Comparison of ENCODE assay signal across 12 mouse cellular contexts in the genomic region with DNA sequence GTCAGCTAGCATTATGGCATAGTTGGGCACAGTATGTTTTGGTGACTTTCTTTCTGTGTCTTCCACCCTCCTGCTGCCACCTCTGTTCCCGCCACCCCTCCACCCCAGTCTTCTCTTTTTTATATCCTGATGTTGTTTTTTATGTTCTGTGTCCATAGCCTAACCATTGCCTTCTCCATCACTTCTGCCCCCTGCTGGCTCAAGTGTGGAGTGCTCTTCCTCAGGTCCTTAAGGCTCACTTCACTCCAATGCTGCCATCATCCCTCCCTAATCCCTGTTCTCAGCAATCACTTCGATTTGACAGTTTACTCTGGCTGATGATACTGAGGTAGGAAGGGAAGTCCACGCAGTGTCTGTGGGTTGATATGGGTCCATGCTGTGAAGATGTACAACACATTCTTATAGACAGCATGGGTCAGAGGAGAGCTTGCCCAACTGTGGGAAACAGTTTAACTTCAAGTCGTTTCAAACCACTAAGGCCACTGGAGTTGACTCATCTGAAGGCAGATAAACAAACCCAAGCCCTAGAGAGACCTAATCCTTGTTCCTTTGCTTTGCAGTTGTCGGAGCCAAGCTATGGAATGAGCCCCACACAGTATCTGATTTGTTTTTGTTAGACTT. TPM values are rescaled to one million over a fixed set of nuclear protein-coding genes. Genes with fewer than 3 reads are reported as not detected.
DNase-seq lines count a peak whose midpoint lies in the region; ATAC-seq and TF ChIP-seq lines count a peak whose summit lies in the region.
"Had no signal": no experiment of that assay in that cellular context is flagged by ENCODE, and none has a peak within 500 bp of the region (broad histone marks: within the 10 kb centered on the region; RNA-seq: fewer than 3 reads in every experiment).

No protein-coding gene starts in this region.

- H3K36me3 ChIP-seq in forebrain, postnatal 0 days (ENCODE audit: insufficient read depth) = peaks cover 35% of the 10 kb centered on the region
- peaks cover 38% of the 10 kb centered on the region for H3K36me3 ChIP-seq in forebrain, embryonic 13.5 days (ENCODE audit: poor library complexity, severe bottlenecking)
- no peaks in the 10 kb centered on the region for H3K36me3 ChIP-seq in liver, postnatal 0 days (replicated peaks; ENCODE audit: insufficient read depth, low read length)
- no peaks in the 10 kb centered on the region for H3K36me3 ChIP-seq in liver, embryonic 12.5 days
- no peaks in the 10 kb centered on the region for H3K36me3 ChIP-seq in ES-Bruce4 (ENCODE audit: control insufficient read depth, insufficient read depth, low read length, poor library complexity, severe bottlenecking)

- no peak overlapping the region for H3K4me3 ChIP-seq in forebrain, postnatal 0 days (ENCODE audit: low read depth, low read length)
- H3K4me3 ChIP-seq in forebrain, embryonic 13.5 days = no peak overlapping the region
- no peak overlapping the region for H3K4me3 ChIP-seq in liver, postnatal 0 days (ENCODE audit: low read depth, low read length)
- no peak overlapping the region for H3K4me3 ChIP-seq in liver, embryonic 12.5 days
- no peak overlapping the region for H3K4me3 ChIP-seq in ES-Bruce4 (ENCODE audit: low read depth, low read length)

- no peaks in the 10 kb centered on the region for H3K9me3 ChIP-seq in forebrain, postnatal 0 days (ENCODE audit: low read length)
- H3K9me3 ChIP-seq in forebrain, embryonic 13.5 days (replicated peaks) = no peaks in the 10 kb centered on the region
- no peaks in the 10 kb centered on the region for H3K9me3 ChIP-seq in liver, postnatal 0 days (ENCODE audit: low read length)
- no peaks in the 10 kb centered on the region for H3K9me3 ChIP-seq in liver, embryonic 12.5 days (replicated peaks)
- H3K9me3 ChIP-seq in ES-Bruce4 (replicated peaks; ENCODE audit: control insufficient read depth, insufficient read depth, low read length, poor library complexity, severe bottlenecking) = no peaks in the 10 kb centered on the region

- no peak for DNase-seq in forebrain, postnatal 0 days
- no peak for DNase-seq in liver, postnatal 0 days
- peak; percentile 16 for DNase-seq in induced T-regulatory cell, adult 2 months (ENCODE audit: low read depth)
- no peak for DNase-seq in urinary bladder, adult 18-20 months (ENCODE audit: low spot score in 2 of 2)
- no peak for DNase-seq in ovary, postnatal 14 days (ENCODE audit: low spot score)
- DNase-seq: cerebellum, adult 9-11 months; left cerebral cortex, postnatal 4 days; right cerebral cortex, postnatal 25 days had no signal

- TF ChIP-seq EP300 in liver, postnatal 0 days (IDR thresholded peaks at IDR 0.05; ENCODE audit: low read depth) = no peak
- no peak for TF ChIP-seq EP300 in ES-Bruce4 (IDR thresholded peaks at IDR 0.05; ENCODE audit: insufficient read depth, low read depth, low read length)

- no peaks in the 10 kb centered on the region for H3K4me1 ChIP-seq in forebrain, postnatal 0 days (ENCODE audit: insufficient read depth)
- H3K4me1 ChIP-seq in forebrain, embryonic 13.5 days = no peaks in the 10 kb centered on the region
- H3K4me1 ChIP-seq in liver, postnatal 0 days (ENCODE audit: insufficient read depth) = no peaks in the 10 kb centered on the region
- no peaks in the 10 kb centered on the region for H3K4me1 ChIP-seq in liver, embryonic 12.5 days
- no peaks in the 10 kb centered on the region for H3K4me1 ChIP-seq in ES-Bruce4 (ENCODE audit: control insufficient read depth, insufficient read depth, low read length)

- no peak overlapping the region for H3K9ac ChIP-seq in forebrain, postnatal 0 days
- H3K9ac ChIP-seq in forebrain, embryonic 13.5 days = no peak overlapping the region
- H3K9ac ChIP-seq in liver, postnatal 0 days (replicated peaks) = no peak overlapping the region
- H3K9ac ChIP-seq in liver, embryonic 12.5 days = no peak overlapping the region
- H3K9ac ChIP-seq in ES-Bruce4 (ENCODE audit: low read depth, poor library complexity, severe bottlenecking) = no peak overlapping the region

- peak; percentile 48 for TF ChIP-seq CTCF in forebrain, postnatal 0 days (IDR thresholded peaks at IDR 0.05; ENCODE audit: low read depth)
- peak; percentile 48 for TF ChIP-seq CTCF in liver, postnatal 0 days (IDR thresholded peaks at IDR 0.05; ENCODE audit: low read depth)
- peak; percentile 18 for TF ChIP-seq CTCF in ES-Bruce4 (IDR thresholded peaks at IDR 0.05; ENCODE audit: low read depth, low read length)

- no peak overlapping the region for H3K27ac ChIP-seq in forebrain, postnatal 0 days (ENCODE audit: low read depth, low read length)
- no peak overlapping the region for H3K27ac ChIP-seq in forebrain, embryonic 13.5 days
- H3K27ac ChIP-seq in liver, postnatal 0 days (ENCODE audit: low read depth) = no peak overlapping the region
- no peak overlapping the region for H3K27ac ChIP-seq in liver, embryonic 12.5 days
- no peak overlapping the region for H3K27ac ChIP-seq in ES-Bruce4 (ENCODE audit: insufficient read depth, low read length)

- no peak overlapping the region for H3K4me2 ChIP-seq in forebrain, postnatal 0 days (ENCODE audit: low read depth)
- no peak overlapping the region for H3K4me2 ChIP-seq in forebrain, embryonic 13.5 days
- H3K4me2 ChIP-seq in liver, postnatal 0 days (ENCODE audit: low read depth, low read length) = no peak overlapping the region
- H3K4me2 ChIP-seq in liver, embryonic 12.5 days = no peak overlapping the region

- WGBS in forebrain, postnatal 0 days = 85% methylated on average over 5 of the region's 5 CpGs
- 81% methylated on average over 5 of the region's 5 CpGs for WGBS in forebrain, embryonic 13.5 days
- WGBS in liver, postnatal 0 days (ENCODE audit: insufficient replicate concordance) = 57% methylated on average over 5 of the region's 5 CpGs
- WGBS in liver, embryonic 12.5 days (ENCODE audit: insufficient replicate concordance) = 49% methylated on average over 5 of the region's 5 CpGs

- no peak for TF ChIP-seq POLR2A in ES-Bruce4 (IDR thresholded peaks at IDR 0.05; ENCODE audit: insufficient read depth, low read length)

- no peak for ATAC-seq in forebrain, postnatal 0 days
- ATAC-seq in forebrain, embryonic 13.5 days = no peak
- ATAC-seq in liver, postnatal 0 days = no peak
- ATAC-seq in liver, embryonic 12.5 days = no peak
- ATAC-seq: forebrain, embryonic 14.5 days had no signal

- H3K27me3 ChIP-seq in forebrain, postnatal 0 days (ENCODE audit: insufficient read depth, low read length) = no peaks in the 10 kb centered on the region
- H3K27me3 ChIP-seq in forebrain, embryonic 13.5 days = no peaks in the 10 kb centered on the region
- no peaks in the 10 kb centered on the region for H3K27me3 ChIP-seq in liver, postnatal 0 days (ENCODE audit: insufficient read depth, low read length)
- H3K27me3 ChIP-seq in liver, embryonic 12.5 days (replicated peaks) = no peaks in the 10 kb centered on the region
- no peaks in the 10 kb centered on the region for H3K27me3 ChIP-seq in ES-Bruce4 (ENCODE audit: control insufficient read depth, insufficient read depth, low read length, poor library complexity, severe bottlenecking)

RNA-seq across cellular contexts. Expression of a gene that starts 56.9 kb away (rescaled TPM):
- 48.6 and 50.3 TPM in 2 replicates for total RNA-seq in forebrain, postnatal 0 days (2014; rRNA removed)
- 89.8 and 96.3 TPM in 2 replicates for polyA plus RNA-seq in forebrain, postnatal 0 days (2015; fragmentation: Nextera tagmentation; extraction: Ambion mirVana)
- 188 and 199 TPM in 2 replicates for polyA plus RNA-seq in forebrain, embryonic 13.5 days (2015; fragmentation: Nextera tagmentation; extraction: Ambion mirVana)
- 60.2 and 66.0 TPM in 2 replicates for polyA plus RNA-seq in liver, postnatal 0 days (2015; fragmentation: Nextera tagmentation; extraction: Ambion mirVana)
- polyA plus RNA-seq in liver, embryonic 12.5 days (2016; fragmentation: Nextera tagmentation; extraction: Ambion mirVana) = 199 and 210 TPM in 2 replicates
- 127 and 130 TPM in 2 replicates for polyA plus RNA-seq in ES-Bruce4 (2011; ENCODE audit: insufficient read depth, insufficient read length, low read depth, missing spikeins)
